Mouse (Mus musculus) MEL (cell line): ENCODE data around the gene Zfp984.
"Not testable (repeated sequence)": the region's sequence is repeated elsewhere in the genome, so short reads cannot be mapped to it uniquely, and the experiment has no call there.

Experiments
- CTCF ChIP-seq, 3 experiments: IDR thresholded peaks in 2 of 3; conservative IDR thresholded peaks in 1 of 3; 2 replicates each; pipeline ENCODE4 v1.5.1; 2011 to 2012; ENCODE audit warnings: low read length in 3 of 3, low read depth in 2 of 3, mild to moderate bottlenecking in 2 of 3, improper control_type of control experiment in 1 of 3, inconsistent platforms in 1 of 3, mixed read lengths in 1 of 3, moderate library complexity in 1 of 3; ENCODE audit not compliant: control insufficient read depth in 1 of 3, insufficient read depth in 1 of 3, poor library complexity in 1 of 3, severe bottlenecking in 1 of 3
- EP300 ChIP-seq, 2 experiments: IDR thresholded peaks; 2 replicates each; pipeline ENCODE4 v1.6.1; 2011; ENCODE audit warnings: improper control_type of control experiment in 2 of 2, low read length in 2 of 2, low read depth in 1 of 2, mild to moderate bottlenecking in 1 of 2
- ETS1 ChIP-seq: IDR thresholded peaks from 2 replicates; pipeline ENCODE4 v1.6.1; 2012; ENCODE audit warnings: low read depth, mild to moderate bottlenecking, inconsistent platforms, low read length, improper control_type of control experiment, moderate library complexity
- GATA1 ChIP-seq: IDR thresholded peaks from 2 replicates; pipeline ENCODE4 v1.6.1; 2011; ENCODE audit warnings: low read depth, low read length, improper control_type of control experiment
- MEF2A ChIP-seq: IDR thresholded peaks from 2 replicates; pipeline ENCODE4 v1.6.1; 2014; ENCODE audit warnings: low read depth, mild to moderate bottlenecking, inconsistent platforms, low read length, improper control_type of control experiment; ENCODE audit not compliant: poor library complexity, insufficient replicate concordance, severe bottlenecking; ENCODE audit errors: extremely low read depth
- MYC ChIP-seq: IDR thresholded peaks from 2 replicates; pipeline ENCODE4 v1.6.1; 2011; ENCODE audit warnings: low read depth, mild to moderate bottlenecking, low read length, improper control_type of control experiment, moderate library complexity
- NRF1 ChIP-seq: IDR thresholded peaks from 2 replicates; pipeline ENCODE4 v1.6.1; 2014; ENCODE audit warnings: low read depth, mild to moderate bottlenecking, inconsistent platforms, low read length, improper control_type of control experiment, moderate library complexity; ENCODE audit not compliant: poor library complexity, insufficient read depth, severe bottlenecking
- POLR2A ChIP-seq, 2 experiments: IDR thresholded peaks; 2 replicates each; pipeline ENCODE4 v1.6.1; 2011 to 2012; ENCODE audit warnings: low read length in 2 of 2, mild to moderate bottlenecking in 2 of 2, control low read depth in 1 of 2, improper control_type of control experiment in 1 of 2, low read depth in 1 of 2, moderate library complexity in 1 of 2; ENCODE audit not compliant: control insufficient read depth in 1 of 2, insufficient read depth in 1 of 2, poor library complexity in 1 of 2
- POLR2AphosphoS2 ChIP-seq: IDR thresholded peaks from 2 replicates; pipeline ENCODE4 v1.6.1; 2011; ENCODE audit warnings: low read length, improper control_type of control experiment
- RAD21 ChIP-seq: IDR thresholded peaks from 2 replicates; pipeline ENCODE4 v1.6.1; 2011; ENCODE audit warnings: mild to moderate bottlenecking, low read depth, low read length, improper control_type of control experiment
- TAL1 ChIP-seq: IDR thresholded peaks from 2 replicates; pipeline ENCODE4 v1.6.1; 2012; ENCODE audit warnings: mild to moderate bottlenecking, inconsistent platforms, low read length, moderate library complexity, mixed read lengths
- ZC3H11A ChIP-seq: IDR thresholded peaks from 2 replicates; pipeline ENCODE4 v1.6.1; 2012; ENCODE audit warnings: low read depth, mild to moderate bottlenecking, inconsistent platforms, low read length, improper control_type of control experiment
- ZKSCAN1 ChIP-seq: IDR thresholded peaks from 2 replicates; pipeline ENCODE4 v1.6.1; 2012; ENCODE audit warnings: low read depth, mild to moderate bottlenecking, inconsistent platforms, low read length, improper control_type of control experiment, moderate library complexity

- not testable (repeated sequence) for TF ChIP-seq POLR2A (IDR thresholded peaks at IDR 0.05; ENCODE audit: control insufficient read depth in 1 of 2, insufficient read depth in 1 of 2, low read depth in 1 of 2, low read length in 2 of 2, poor library complexity in 1 of 2); CTCF (IDR thresholded peaks at IDR 0.05 in 2 of 3, conservative IDR thresholded peaks at IDR 0.05 in 1 of 3; ENCODE audit: control insufficient read depth in 1 of 3, insufficient read depth in 1 of 3, low read depth in 2 of 3, low read length in 3 of 3, poor library complexity in 1 of 3, severe bottlenecking in 1 of 3); NRF1; MEF2A; GATA1; MYC; TAL1; RAD21; EP300 (IDR thresholded peaks at IDR 0.05; ENCODE audit: low read depth in 1 of 2, low read length in 2 of 2); POLR2AphosphoS2; ZC3H11A; ZKSCAN1; ETS1
Observed at GRCm38 (mm10) chr4:147809966-147810304, 347 bp upstream of the Zfp984 start.
